ENCODE assay signal across 10 mouse cellular contexts in genomic region chr3:10081911-10082541, GRCm38 (mm10). TPM values are rescaled to one million over a fixed set of nuclear protein-coding genes. Genes with fewer than 3 reads are reported as not detected.
DNase-seq lines count a peak whose midpoint lies in the region; ATAC-seq and TF ChIP-seq lines count a peak whose summit lies in the region.
"Had no signal": no experiment of that assay in that cellular context is flagged by ENCODE, and none has a peak within 500 bp of the region (broad histone marks: within the 10 kb centered on the region; RNA-seq: fewer than 3 reads in every experiment).

No protein-coding gene starts in this region.

- no peak overlapping the region for H3K4me2 ChIP-seq in embryonic facial prominence, embryonic 14.5 days (ENCODE audit: low read depth, low read length)
- no peak overlapping the region for H3K4me2 ChIP-seq in limb, embryonic 12.5 days

- WGBS in embryonic facial prominence, embryonic 14.5 days = 30% methylated on average over 6 of the region's 6 CpGs
- WGBS in limb, embryonic 12.5 days = 32% methylated on average over 6 of the region's 6 CpGs

- H3K36me3 ChIP-seq in embryonic facial prominence, embryonic 14.5 days (ENCODE audit: control insufficient read depth, insufficient read depth, low read length) = no peaks in the 10 kb centered on the region
- H3K36me3 ChIP-seq in limb, embryonic 12.5 days = no peaks in the 10 kb centered on the region

- TF ChIP-seq CTCF in left cerebral cortex, adult 2 months (IDR thresholded peaks at IDR 0.05) = no peak

- no peak overlapping the region for H3K4me3 ChIP-seq in left cerebral cortex, adult 2 months
- H3K4me3 ChIP-seq in embryonic facial prominence, embryonic 14.5 days (ENCODE audit: low read depth, low read length) = no peak overlapping the region
- no peak overlapping the region for H3K4me3 ChIP-seq in limb, embryonic 12.5 days (replicated peaks)

- H3K9me3 ChIP-seq in embryonic facial prominence, embryonic 14.5 days (ENCODE audit: control insufficient read depth, low read length) = no peaks in the 10 kb centered on the region
- no peaks in the 10 kb centered on the region for H3K9me3 ChIP-seq in limb, embryonic 12.5 days

- peak in 1 of 2 experiments; percentile 16 for DNase-seq in left cerebral cortex, adult 2 months (ENCODE audit: extremely low spot score in 1 of 2, low spot score in 2 of 2)
- DNase-seq in left cerebral cortex, adult 11 months (ENCODE audit: low spot score) = no peak
- DNase-seq in cerebellum, adult 18-20 months = peak; percentile 24 to 37
- DNase-seq in embryonic facial prominence, embryonic 14.5 days (ENCODE audit: low spot score) = peak; percentile 71
- no peak for DNase-seq in thymus, adult 18-20 months
- no peak for DNase-seq in thymus, postnatal 10 days (ENCODE audit: low spot score in 2 of 2)
- no peak for DNase-seq in gastrocnemius, postnatal 14 days
- DNase-seq: kidney, adult 11 months had no signal

- intact Hi-C loops in left cerebral cortex, adult 2 months (cut with DNase I) = no loop called here
- intact Hi-C loops in gastrocnemius, postnatal 14 days (cut with DNase I; ENCODE audit: low total_unique reads) = no loop called here

- H3K27ac ChIP-seq in left cerebral cortex, adult 2 months = peak overlapping the region; percentile 24; the same call in 1 of the 2 replicates
- no peak overlapping the region; the same call in 1 of the 2 replicates for H3K27ac ChIP-seq in embryonic facial prominence, embryonic 14.5 days (replicated peaks; ENCODE audit: low read depth, low read length)
- peak overlapping the region; percentile 64 for H3K27ac ChIP-seq in limb, embryonic 12.5 days
- H3K27ac ChIP-seq: liver, embryonic 14.5 days had no signal

- H3K27me3 ChIP-seq in embryonic facial prominence, embryonic 14.5 days (replicated peaks; ENCODE audit: control insufficient read depth, insufficient read depth, low read length) = no peaks in the 10 kb centered on the region
- no peaks in the 10 kb centered on the region; the same call in 1 of the 2 replicates for H3K27me3 ChIP-seq in limb, embryonic 12.5 days

- no peak overlapping the region for H3K9ac ChIP-seq in embryonic facial prominence, embryonic 14.5 days (ENCODE audit: low read depth, low read length)
- H3K9ac ChIP-seq in limb, embryonic 12.5 days (replicated peaks) = no peak overlapping the region
- H3K9ac ChIP-seq: liver, embryonic 14.5 days had no signal

- peaks cover 4% of the 10 kb centered on the region; the same call in 1 of the 2 replicates for H3K4me1 ChIP-seq in embryonic facial prominence, embryonic 14.5 days (ENCODE audit: control insufficient read depth, insufficient read depth, low read length)
- H3K4me1 ChIP-seq in limb, embryonic 12.5 days (replicated peaks) = peaks cover 17% of the 10 kb centered on the region

- ATAC-seq in embryonic facial prominence, embryonic 14.5 days (ENCODE audit: low read depth) = peak; percentile 47; the same call in 1 of the 2 replicates
- peak; percentile 61; the same call in 1 of the 2 replicates for ATAC-seq in limb, embryonic 12.5 days (ENCODE audit: insufficient number of reproducible peaks, insufficient read depth, low FRiP score, low TSS enrichment, low read depth)

RNA-seq across cellular contexts. Expression of gene Gm9833, which starts 5.9 kb away (rescaled TPM):
- total RNA-seq in left cerebral cortex, adult 2 months (2021) = 10 to 100 TPM in 1 of 2 experiments, 1 to 10 TPM in 1; 9.2 to 11.1 TPM
- 3.7 and 3.8 TPM in 2 replicates for polyA plus RNA-seq in embryonic facial prominence, embryonic 14.5 days (2014; fragmentation: Nextera tagmentation; extraction: Ambion mirVana)
- polyA plus RNA-seq in limb, embryonic 12.5 days (2016; fragmentation: Nextera tagmentation; extraction: Ambion mirVana) = 3.4 and 3.5 TPM in 2 replicates
- 1 to 10 TPM; 1.3 to 1.5 TPM for total RNA-seq in gastrocnemius, postnatal 14 days (2021)

Comparison
In these comparisons a context has a peak if more than half of its experiments do, and no peak if none do; other contexts are left out.
1. DNase-seq: peak in cerebellum, adult 18-20 months (2 of 2) and embryonic facial prominence, embryonic 14.5 days (single experiment); none in left cerebral cortex, adult 11 months (single experiment), thymus, adult 18-20 months (0 of 2), thymus, postnatal 10 days (0 of 2) and gastrocnemius, postnatal 14 days (single experiment).
2. RNA of gene Gm9833, which starts 5.9 kb away (total RNA-seq): 9.2 to 11.1 TPM in left cerebral cortex, adult 2 months; 1.3 to 1.5 TPM in gastrocnemius, postnatal 14 days; every median in the first group is over 4 times any median in the second.